In the genomic region with DNA sequence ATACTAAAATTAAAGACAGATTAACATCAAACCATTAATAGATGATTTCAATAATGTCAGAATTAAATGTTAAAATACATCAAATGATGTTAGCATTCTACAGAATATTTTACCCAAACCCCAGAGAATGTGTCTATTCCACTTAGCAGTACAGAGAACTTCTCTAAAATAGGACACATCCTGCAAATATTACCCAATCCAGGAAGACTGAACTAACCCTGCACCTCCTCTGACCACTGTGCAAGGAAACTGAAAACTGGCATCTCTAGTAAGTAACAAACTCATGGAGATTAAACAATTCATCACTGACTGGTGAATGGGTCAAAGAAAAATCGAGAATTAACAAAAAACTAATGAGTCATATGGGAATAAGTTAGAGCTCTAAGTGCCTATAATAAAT, we compare ENCODE assay signal across 16 mouse cellular contexts. TPM values are rescaled to one million over a fixed set of nuclear protein-coding genes. Genes with fewer than 3 reads are reported as not detected.
"Had no signal": no experiment of that assay in that cellular context is flagged by ENCODE, and none has a peak within 500 bp of the region (broad histone marks: within the 10 kb centered on the region; RNA-seq: fewer than 3 reads in every experiment).

No protein-coding gene starts in this region.

- ATAC-seq: hindbrain, postnatal 0 days; intestine, embryonic 16.5 days had no signal

- DNase-seq: gastrocnemius, postnatal 10 days; gastrocnemius, postnatal 25 days; heart, adult 11 months; heart, adult 2 months; heart, postnatal 14 days; heart, postnatal 36 days; kidney, adult 11 months; kidney, adult 2 months; kidney, adult 9 months; kidney, postnatal 14 days; kidney, postnatal 36 days; liver had no signal

RNA-seq across cellular contexts. Expression of gene Slc6a20b, which starts 30.8 kb away (rescaled TPM):
- total RNA-seq: gastrocnemius, adult 18-20 months; gastrocnemius, postnatal 10 days; gastrocnemius, postnatal 25 days; gastrocnemius, postnatal 4 days; heart, adult 2 months; heart, postnatal 14 days; heart, postnatal 36 days had no signal
